Mouse (Mus musculus): ENCODE measurements around the gene Spata45. TPM values are rescaled to one million over a fixed set of nuclear protein-coding genes. Genes with fewer than 3 reads are reported as not detected.
"Not testable (repeated sequence)": the region's sequence is repeated elsewhere in the genome, so short reads cannot be mapped to it uniquely, and the experiment has no call there.

Gene Spata45
- polyA plus RNA-seq, 1 experiment from 2014 or later = not detected

- no peak for ATAC-seq (ENCODE audit: low read depth)
- H3K4me3 ChIP-seq (ENCODE audit: low read depth, low read length) = no peak overlapping the region
- no peaks in the 10 kb centered on the region for H3K36me3 ChIP-seq (ENCODE audit: control insufficient read depth, insufficient read depth)
- H3K9me3 ChIP-seq (replicated peaks; ENCODE audit: control insufficient read depth, low read length) = no peaks in the 10 kb centered on the region
- no peak overlapping the region for H3K27ac ChIP-seq (ENCODE audit: low read length)
- H3K4me2 ChIP-seq (ENCODE audit: low read depth, low read length) = no peak overlapping the region
- no peak overlapping the region for H3K9ac ChIP-seq (ENCODE audit: low read depth, low read length)
- H3K4me1 ChIP-seq (ENCODE audit: control insufficient read depth, low read depth, low read length) = peaks cover 2% of the 10 kb centered on the region; the same call in 1 of the 2 replicates
- no peaks in the 10 kb centered on the region for H3K27me3 ChIP-seq (ENCODE audit: control insufficient read depth, insufficient read depth, low read depth, low read length)
- WGBS (ENCODE audit: insufficient replicate concordance) = 76% methylated on average over 5 of the region's 5 CpGs
Measured at GRCm38 (mm10) chr1:191019803-191020202, 16.6 kb upstream of the Spata45 start.

DNA sequence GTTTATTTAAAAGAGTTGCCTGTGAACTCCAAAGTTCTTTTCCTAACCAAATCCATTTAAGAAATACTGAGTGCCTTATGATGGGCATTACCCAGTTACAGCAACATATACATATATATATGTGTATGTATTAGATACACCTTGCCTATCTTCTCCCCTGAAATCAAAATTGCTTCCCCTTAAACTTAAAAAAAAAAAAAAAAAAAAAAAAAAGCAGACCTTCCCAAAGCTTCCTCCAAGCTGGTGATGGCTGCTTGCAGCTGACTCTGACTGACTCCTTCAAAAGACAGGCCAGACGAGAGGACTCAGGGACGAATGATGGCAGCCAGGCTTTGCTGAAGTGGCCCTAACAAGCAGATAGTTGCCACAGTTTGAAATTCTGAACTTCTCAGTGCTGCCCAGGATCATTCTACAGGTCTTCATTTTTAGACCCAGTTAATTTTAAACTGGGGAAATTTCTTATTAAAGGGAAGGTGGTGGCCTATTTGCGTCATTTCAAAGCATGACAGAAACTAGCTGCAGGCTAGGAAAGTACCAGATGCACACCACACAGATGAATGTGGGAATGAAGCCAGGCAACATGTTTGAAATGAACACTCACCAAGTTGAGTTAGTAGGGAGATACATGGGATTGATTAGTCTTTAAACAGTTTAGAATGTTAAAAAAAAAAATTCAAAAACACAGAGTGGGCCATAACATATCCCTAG lies 16.1 kb upstream of the Spata45 start:
- Histone ChIP-seq H3K9ac (ENCODE audit: low read depth, low read length) (no peak overlapping the region), H3K9me3 (replicated peaks; ENCODE audit: control insufficient read depth, low read length) (no peaks in the 10 kb centered on the region), H3K36me3 (ENCODE audit: control insufficient read depth, insufficient read depth) (no peaks in the 10 kb centered on the region), H3K27ac (ENCODE audit: low read length) (no peak overlapping the region), H3K4me2 (ENCODE audit: low read depth, low read length) (no peak overlapping the region), H3K4me3 (ENCODE audit: low read depth, low read length) (no peak overlapping the region), H3K27me3 (ENCODE audit: control insufficient read depth, insufficient read depth, low read depth, low read length) (no peaks in the 10 kb centered on the region), H3K4me1 (ENCODE audit: control insufficient read depth, low read depth, low read length) (peaks cover 8% of the 10 kb centered on the region)
- no peak for ATAC-seq (ENCODE audit: low read depth)
- 80% methylated on average over 3 of the region's 3 CpGs for WGBS (ENCODE audit: insufficient replicate concordance)

GRCm38 (mm10) chr1:191021016-191021415 lies 15.4 kb upstream of the Spata45 start:
- H3K27me3 ChIP-seq (ENCODE audit: control insufficient read depth, insufficient read depth, low read depth, low read length) = no peaks in the 10 kb centered on the region
- H3K9ac ChIP-seq (ENCODE audit: low read depth, low read length) = no peak overlapping the region
- no peak for ATAC-seq (ENCODE audit: low read depth)
- WGBS (ENCODE audit: insufficient replicate concordance) = 87% methylated on average over 7 of the region's 7 CpGs
- H3K27ac ChIP-seq (ENCODE audit: low read length) = no peak overlapping the region
- no peak overlapping the region for H3K4me2 ChIP-seq (ENCODE audit: low read depth, low read length)
- peaks cover 10% of the 10 kb centered on the region for H3K4me1 ChIP-seq (ENCODE audit: control insufficient read depth, low read depth, low read length)
- H3K9me3 ChIP-seq (replicated peaks; ENCODE audit: control insufficient read depth, low read length) = no peaks in the 10 kb centered on the region
- H3K4me3 ChIP-seq (ENCODE audit: low read depth, low read length) = no peak overlapping the region
- no peaks in the 10 kb centered on the region for H3K36me3 ChIP-seq (ENCODE audit: control insufficient read depth, insufficient read depth)

DNA sequence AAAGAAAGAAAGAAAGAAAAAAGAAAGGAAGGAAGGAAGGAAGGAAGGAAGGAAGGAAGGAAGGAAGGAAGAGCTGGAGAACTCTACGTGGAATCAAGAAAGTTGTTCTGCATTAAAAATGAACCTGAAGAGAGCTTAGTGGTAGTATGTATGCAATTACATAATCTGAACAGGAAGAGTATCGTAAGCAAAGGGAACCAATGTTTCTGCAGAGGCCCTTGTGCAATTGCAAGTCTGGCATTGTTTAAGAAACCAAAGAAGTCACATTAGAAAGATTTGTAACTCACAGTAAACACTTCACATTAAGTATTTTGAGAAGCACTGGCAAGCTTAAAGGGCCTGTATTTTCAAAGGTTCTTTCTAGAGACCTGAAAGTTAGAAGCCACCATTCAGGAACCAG lies 13.3 kb upstream of the Spata45 start:
- ATAC-seq (ENCODE audit: low read depth) = no peak
- no peaks in the 10 kb centered on the region for H3K9me3 ChIP-seq (replicated peaks; ENCODE audit: control insufficient read depth, low read length)
- peaks cover 18% of the 10 kb centered on the region for H3K4me1 ChIP-seq (ENCODE audit: control insufficient read depth, low read depth, low read length)
- H3K27ac ChIP-seq (ENCODE audit: low read length) = no peak overlapping the region
- no peak overlapping the region for H3K4me3 ChIP-seq (ENCODE audit: low read depth, low read length)
- no peaks in the 10 kb centered on the region for H3K27me3 ChIP-seq (ENCODE audit: control insufficient read depth, insufficient read depth, low read depth, low read length)
- WGBS (ENCODE audit: insufficient replicate concordance) = 64% methylated on average over 2 of the region's 2 CpGs
- H3K4me2 ChIP-seq (ENCODE audit: low read depth, low read length) = no peak overlapping the region
- H3K9ac ChIP-seq (ENCODE audit: low read depth, low read length) = no peak overlapping the region
- no peaks in the 10 kb centered on the region for H3K36me3 ChIP-seq (ENCODE audit: control insufficient read depth, insufficient read depth)

DNA sequence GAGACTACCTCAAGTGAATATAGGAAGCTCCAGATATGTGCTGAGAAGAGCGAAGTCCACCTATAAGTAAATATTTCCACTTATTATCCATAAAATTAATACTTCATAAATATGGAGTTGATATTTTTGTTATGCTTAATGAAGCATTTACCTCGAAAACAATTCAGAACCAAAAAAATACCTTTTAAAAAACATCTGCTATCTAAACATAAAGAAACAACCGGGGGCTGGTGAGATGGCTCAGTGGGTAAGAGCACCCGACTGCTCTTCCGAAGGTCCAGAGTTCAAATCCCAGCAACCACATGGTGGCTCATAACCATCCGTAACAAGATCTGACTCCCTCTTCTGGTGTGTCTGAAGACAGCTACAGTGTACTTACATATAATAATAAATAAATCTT lies 12.6 kb upstream of the Spata45 start:
- not testable (repeated sequence) for H3K4me3 ChIP-seq (ENCODE audit: low read depth, low read length); H3K9ac ChIP-seq (ENCODE audit: low read depth, low read length); H3K4me2 ChIP-seq (ENCODE audit: low read depth, low read length); H3K27ac ChIP-seq (ENCODE audit: low read length); H3K27me3 ChIP-seq (ENCODE audit: control insufficient read depth, insufficient read depth, low read depth, low read length); H3K9me3 ChIP-seq (replicated peaks; ENCODE audit: control insufficient read depth, low read length); H3K36me3 ChIP-seq (ENCODE audit: control insufficient read depth, insufficient read depth); ATAC-seq (ENCODE audit: low read depth)
- peaks cover 18% of the 10 kb centered on the region for H3K4me1 ChIP-seq (ENCODE audit: control insufficient read depth, low read depth, low read length)
- WGBS (ENCODE audit: insufficient replicate concordance) = 82% methylated on average over 5 of the region's 6 CpGs

DNA sequence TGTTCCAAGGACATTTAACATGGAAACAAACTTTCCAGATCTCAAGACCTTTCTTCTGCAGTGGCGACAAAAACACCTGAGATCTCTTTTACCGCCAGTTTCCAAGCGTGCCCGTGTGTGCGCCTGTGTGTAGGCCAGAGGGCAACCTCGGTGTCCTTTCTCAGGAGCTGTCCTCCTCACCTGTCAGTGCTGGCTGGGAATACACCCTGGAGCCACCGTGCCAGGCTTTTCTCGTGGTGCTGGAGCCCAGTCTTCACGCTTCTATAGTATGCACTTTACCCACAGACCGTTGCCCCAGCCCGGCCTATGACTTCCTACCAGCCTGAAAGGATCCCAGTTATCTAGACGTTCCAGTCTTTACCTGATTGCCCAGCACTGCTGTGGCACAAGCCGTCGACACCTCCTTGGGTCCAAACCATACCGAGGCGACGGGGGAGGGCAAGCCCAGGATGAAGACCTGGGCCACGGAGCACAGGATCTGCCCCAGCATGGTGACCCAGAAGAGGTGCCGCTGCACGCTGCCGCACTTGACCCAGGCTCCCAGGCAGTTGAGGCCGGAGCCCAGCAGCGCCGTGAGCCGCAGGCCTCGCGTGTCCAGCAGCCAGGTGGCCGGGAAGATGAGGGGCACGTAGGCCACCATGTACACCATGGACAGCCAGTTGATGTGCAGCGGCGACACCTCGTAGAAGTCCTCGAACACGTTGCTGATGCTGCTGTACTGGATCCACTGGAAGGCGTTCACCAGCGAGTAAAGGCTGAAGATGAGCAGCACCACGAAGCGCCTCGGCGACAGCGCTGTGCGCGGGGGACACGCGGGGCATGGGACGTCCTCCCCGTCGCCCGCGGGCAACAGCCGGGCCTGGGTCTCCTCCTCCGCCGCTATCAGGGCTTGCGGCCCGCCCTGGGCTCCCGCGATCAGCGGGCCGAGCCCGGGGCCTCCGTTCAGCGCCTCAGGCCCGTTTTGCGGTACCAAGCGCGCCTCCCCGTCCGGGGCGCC lies 11.1 kb upstream of the Spata45 start:
- Histone ChIP-seq H3K27ac (ENCODE audit: low read length) (peak overlapping the region; percentile 70), H3K36me3 (ENCODE audit: control insufficient read depth, insufficient read depth) (no peaks in the 10 kb centered on the region), H3K9me3 (replicated peaks; ENCODE audit: control insufficient read depth, low read length) (no peaks in the 10 kb centered on the region), H3K4me2 (ENCODE audit: low read depth, low read length) (peak overlapping the region; percentile 98), H3K9ac (ENCODE audit: low read depth, low read length) (peak overlapping the region; percentile 85), H3K4me3 (ENCODE audit: low read depth, low read length) (peak overlapping the region; percentile 77), H3K27me3 (ENCODE audit: control insufficient read depth, insufficient read depth, low read depth, low read length) (no peaks in the 10 kb centered on the region), H3K4me1 (ENCODE audit: control insufficient read depth, low read depth, low read length) (peaks cover 18% of the 10 kb centered on the region)
- peak; percentile 22 for ATAC-seq (ENCODE audit: low read depth)
- WGBS (ENCODE audit: insufficient replicate concordance) = 5% methylated on average over 68 of the region's 69 CpGs

GRCm38 (mm10) chr1:191026021-191026713 lies 10.3 kb upstream of the Spata45 start, which contains the start of gene Flvcr1:
Gene Flvcr1, minus strand, starts transcription at chr1:191026158.
- no peaks in the 10 kb centered on the region for H3K36me3 ChIP-seq (ENCODE audit: control insufficient read depth, insufficient read depth)
- WGBS (ENCODE audit: insufficient replicate concordance) = under 1% methylated on average over 50 of the region's 50 CpGs
- H3K27ac ChIP-seq (ENCODE audit: low read length) = peak within 1 kb of the TSS; percentile 70
- peak within 1 kb of the TSS; percentile 85 for H3K9ac ChIP-seq (ENCODE audit: low read depth, low read length)
- H3K4me2 ChIP-seq (ENCODE audit: low read depth, low read length) = peak within 1 kb of the TSS; percentile 98
- peak; percentile 98 for ATAC-seq (ENCODE audit: low read depth)
- no peaks in the 10 kb centered on the region for H3K9me3 ChIP-seq (replicated peaks; ENCODE audit: control insufficient read depth, low read length)
- H3K27me3 ChIP-seq (ENCODE audit: control insufficient read depth, insufficient read depth, low read depth, low read length) = no peaks in the 10 kb centered on the region
- H3K4me1 ChIP-seq (ENCODE audit: control insufficient read depth, low read depth, low read length) = peaks cover 18% of the 10 kb centered on the region
- peak within 1 kb of the TSS; percentile 77 for H3K4me3 ChIP-seq (ENCODE audit: low read depth, low read length)

DNA sequence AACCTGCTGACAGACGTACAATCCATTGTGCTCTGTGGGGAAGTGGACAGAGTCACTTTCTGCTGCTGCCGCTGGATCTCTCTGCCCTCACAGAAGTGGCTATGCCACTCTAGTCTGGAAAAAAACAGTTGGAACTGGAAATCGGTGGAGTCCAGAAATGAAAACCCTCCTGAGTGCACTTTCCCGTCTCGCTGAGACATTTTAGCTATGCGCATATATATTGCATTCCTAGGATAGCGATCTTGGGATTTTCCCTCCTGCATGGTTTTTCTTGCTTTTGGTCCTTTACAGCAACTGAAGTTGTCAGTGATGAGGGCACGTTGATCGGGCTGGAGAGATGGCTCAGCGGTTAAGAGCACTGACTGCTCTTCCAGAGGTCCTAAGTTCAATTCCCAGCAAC lies 6.3 kb upstream of the Spata45 start:
- Histone ChIP-seq H3K9me3 (replicated peaks; ENCODE audit: control insufficient read depth, low read length) (no peaks in the 10 kb centered on the region), H3K4me1 (ENCODE audit: control insufficient read depth, low read depth, low read length) (peaks cover 12% of the 10 kb centered on the region), H3K4me2 (ENCODE audit: low read depth, low read length) (no peak overlapping the region), H3K9ac (ENCODE audit: low read depth, low read length) (no peak overlapping the region), H3K4me3 (ENCODE audit: low read depth, low read length) (no peak overlapping the region), H3K27me3 (ENCODE audit: control insufficient read depth, insufficient read depth, low read depth, low read length) (no peaks in the 10 kb centered on the region), H3K27ac (ENCODE audit: low read length) (no peak overlapping the region), H3K36me3 (ENCODE audit: control insufficient read depth, insufficient read depth) (no peaks in the 10 kb centered on the region)
- no peak for ATAC-seq (ENCODE audit: low read depth)
- WGBS (ENCODE audit: insufficient replicate concordance) = 63% methylated on average over 10 of the region's 10 CpGs
